9 mouse cellular contexts compared by ENCODE assay signal in the genomic region with DNA sequence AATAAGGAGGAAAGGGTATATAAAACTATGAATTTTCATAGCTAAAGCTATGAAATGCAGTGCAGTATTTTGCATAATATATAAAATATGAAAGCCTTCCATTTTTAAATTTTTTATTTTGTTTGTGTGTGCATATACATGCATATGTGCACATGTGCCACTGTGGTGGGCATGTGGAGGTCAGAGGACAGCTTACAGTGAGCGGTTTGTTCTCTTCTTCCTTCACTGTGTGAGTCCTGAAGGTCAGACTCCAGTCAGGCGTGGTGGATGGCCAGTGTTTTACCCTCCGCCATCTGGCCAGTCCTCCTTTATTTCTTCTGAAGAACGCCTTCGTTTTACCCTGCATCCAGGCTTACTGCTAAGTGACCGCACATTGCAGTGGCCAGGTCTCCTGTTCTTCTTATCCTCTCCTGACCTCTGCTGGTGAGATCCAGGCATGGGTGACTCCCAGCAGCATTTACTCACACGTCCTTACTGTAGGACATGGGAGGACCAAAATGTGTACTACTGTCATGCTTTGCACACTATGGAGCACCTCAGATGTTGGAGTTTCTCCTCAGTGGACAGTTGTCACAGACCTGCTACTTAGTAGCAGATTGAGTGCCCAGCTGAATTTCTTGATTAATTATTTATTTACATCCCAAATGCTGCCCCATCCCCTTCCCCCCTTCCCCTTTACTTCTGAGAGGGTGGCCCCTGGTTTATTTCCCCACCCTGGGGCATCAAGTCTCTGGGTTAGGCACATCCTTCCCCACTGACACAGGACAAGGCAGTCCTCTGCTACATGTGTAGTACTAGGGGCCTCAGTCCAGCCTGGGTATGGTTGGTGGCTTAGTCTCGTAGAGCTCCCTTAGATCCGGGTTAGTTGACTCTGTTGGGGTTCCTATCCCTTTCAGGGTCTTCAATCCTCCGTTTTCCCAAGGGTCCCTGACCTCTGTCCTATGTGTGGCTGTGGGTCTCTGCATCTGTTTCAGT.
A peak's percentile ranks its signal among the peaks of the same experiment; 100 is the strongest.
DNase-seq lines count a peak whose midpoint lies in the region; ATAC-seq and TF ChIP-seq lines count a peak whose summit lies in the region.
"Had no signal": no experiment of that assay in that cellular context is flagged by ENCODE, and none has a peak within 500 bp of the region (broad histone marks: within the 10 kb centered on the region; RNA-seq: fewer than 3 reads in every experiment).

No protein-coding gene starts in this region.

- peak; percentile 80 for TF ChIP-seq CTCF in ES-Bruce4 (IDR thresholded peaks at IDR 0.05; ENCODE audit: low read depth, low read length)
- TF ChIP-seq CTCF in olfactory bulb, adult 2 months (IDR thresholded peaks at IDR 0.05; ENCODE audit: insufficient read depth, low read depth, low read length): peak; percentile 68
- TF ChIP-seq CTCF in thymus, adult 2 months (IDR thresholded peaks at IDR 0.05; ENCODE audit: borderline replicate concordance, control insufficient read depth, extremely low read depth, insufficient read depth, low read length, poor library complexity): peak; percentile 46; the same call in 1 of the 2 replicates

- WGBS in forebrain, embryonic 14.5 days: 31% methylated on average over 10 of the region's 10 CpGs
- WGBS in olfactory bulb, adult 2 months: 35% methylated on average over 10 of the region's 10 CpGs
- WGBS in thymus, adult 2 months: 70% methylated on average over 10 of the region's 10 CpGs

- H3K9me3 ChIP-seq in ES-Bruce4 (replicated peaks; ENCODE audit: control insufficient read depth, insufficient read depth, low read length, poor library complexity, severe bottlenecking): no peaks in the 10 kb centered on the region
- no peaks in the 10 kb centered on the region for H3K9me3 ChIP-seq in forebrain, embryonic 14.5 days (replicated peaks; ENCODE audit: control insufficient read depth, low read length)
- H3K9me3 ChIP-seq: megakaryocyte, embryonic 14.5 days had no signal

- no peak overlapping the region for H3K9ac ChIP-seq in ES-Bruce4 (ENCODE audit: low read depth, poor library complexity, severe bottlenecking)
- no peak overlapping the region for H3K9ac ChIP-seq in forebrain, embryonic 14.5 days (ENCODE audit: low read length)

- TF ChIP-seq POLR2A in ES-Bruce4 (IDR thresholded peaks at IDR 0.05; ENCODE audit: insufficient read depth, low read length): no peak
- TF ChIP-seq POLR2A in olfactory bulb, adult 2 months (IDR thresholded peaks at IDR 0.05; ENCODE audit: insufficient read depth, low read depth, low read length): no peak
- TF ChIP-seq POLR2A in thymus, adult 2 months (IDR thresholded peaks at IDR 0.05; ENCODE audit: control insufficient read depth, extremely low read depth, insufficient read depth, low read length, poor library complexity): no peak

- intact Hi-C loops in heart, postnatal 36 days (cut with DNase I): loop anchor here (1.0 kb wide), 2 partner anchors 185 to 212 kb away; no protein-coding TSS in a partner anchor

- peak; percentile 86 for DNase-seq in forebrain, embryonic 14.5 days (ENCODE audit: low spot score)
- peak; percentile 75 to 76 for DNase-seq in heart, postnatal 36 days
- peak; percentile 63 to 90 for DNase-seq in layer of hippocampus, adult 18-20 months (ENCODE audit: low spot score in 2 of 2)
- DNase-seq in lung, adult 18-20 months: peak; percentile 78 to 84
- peak; percentile 64 for DNase-seq in thymus, adult 2 months

- TF ChIP-seq EP300 in ES-Bruce4 (IDR thresholded peaks at IDR 0.05; ENCODE audit: insufficient read depth, low read depth, low read length): no peak

- no peaks in the 10 kb centered on the region for H3K27me3 ChIP-seq in ES-Bruce4 (ENCODE audit: control insufficient read depth, insufficient read depth, low read length, poor library complexity, severe bottlenecking)
- H3K27me3 ChIP-seq in forebrain, embryonic 14.5 days (replicated peaks; ENCODE audit: control insufficient read depth, insufficient read depth, low read length): no peaks in the 10 kb centered on the region
- H3K27me3 ChIP-seq in thymus, adult 2 months (ENCODE audit: control insufficient read depth, insufficient read depth, low read length): no peaks in the 10 kb centered on the region
- H3K27me3 ChIP-seq: megakaryocyte, embryonic 14.5 days had no signal

- ATAC-seq in cerebellum, adult (ENCODE audit: insufficient number of reproducible peaks, low FRiP score, low TSS enrichment): peak; percentile 93
- ATAC-seq in forebrain, embryonic 14.5 days: peak; percentile 84

- H3K4me2 ChIP-seq in forebrain, embryonic 14.5 days (ENCODE audit: low read length): no peak overlapping the region

- H3K4me1 ChIP-seq in ES-Bruce4 (ENCODE audit: control insufficient read depth, insufficient read depth, low read length): peaks cover 3% of the 10 kb centered on the region
- peaks cover 4% of the 10 kb centered on the region; the same call in 1 of the 2 replicates for H3K4me1 ChIP-seq in forebrain, embryonic 14.5 days (ENCODE audit: control insufficient read depth, insufficient read depth, low read length)
- H3K4me1 ChIP-seq in olfactory bulb, adult 2 months (ENCODE audit: control insufficient read depth, insufficient read depth, low read length): peaks cover 6% of the 10 kb centered on the region
- no peaks in the 10 kb centered on the region for H3K4me1 ChIP-seq in thymus, adult 2 months (replicated peaks; ENCODE audit: control insufficient read depth, insufficient read depth, low read length)

- H3K36me3 ChIP-seq in ES-Bruce4 (ENCODE audit: control insufficient read depth, insufficient read depth, low read length, poor library complexity, severe bottlenecking): no peaks in the 10 kb centered on the region
- no peaks in the 10 kb centered on the region for H3K36me3 ChIP-seq in forebrain, embryonic 14.5 days (ENCODE audit: control insufficient read depth, insufficient read depth, low read length)
- H3K36me3 ChIP-seq in thymus, adult 2 months (ENCODE audit: control insufficient read depth, insufficient read depth, low read length): no peaks in the 10 kb centered on the region

- no peak overlapping the region for H3K4me3 ChIP-seq in ES-Bruce4 (ENCODE audit: low read depth, low read length)
- H3K4me3 ChIP-seq in forebrain, embryonic 14.5 days (ENCODE audit: low read depth, low read length): no peak overlapping the region
- H3K4me3 ChIP-seq in olfactory bulb, adult 2 months (ENCODE audit: insufficient read depth, low read depth, low read length): no peak overlapping the region
- H3K4me3 ChIP-seq in thymus, adult 2 months (ENCODE audit: control insufficient read depth, insufficient read depth, low read length): no peak overlapping the region
- H3K4me3 ChIP-seq: megakaryocyte, embryonic 14.5 days had no signal

- no peak overlapping the region for H3K27ac ChIP-seq in ES-Bruce4 (ENCODE audit: insufficient read depth, low read length)
- no peak overlapping the region for H3K27ac ChIP-seq in forebrain, embryonic 14.5 days (ENCODE audit: low read depth, low read length)
- H3K27ac ChIP-seq in olfactory bulb, adult 2 months (ENCODE audit: insufficient read depth, low read depth, low read length): no peak overlapping the region
- H3K27ac ChIP-seq in thymus, adult 2 months (ENCODE audit: control insufficient read depth, insufficient read depth, low read length): no peak overlapping the region
